Mouse (Mus musculus) layer of hippocampus, adult 2 months (tissue): ENCODE data around the gene Mrgpre. TPM values are rescaled to one million over a fixed set of nuclear protein-coding genes. Genes with fewer than 3 reads are reported as not detected.

ENCODE experiments used
- DNase-seq, 2 experiments: peaks; one replicate each; pipeline ENCODE4 v3.0.0; 2022; ENCODE audit warnings: low spot score in 2 of 2
- H3K27ac ChIP-seq: fragments of 200-600 bp; 2 replicates; pipeline ENCODE4 v1.8.1; 2022
- H3K4me3 ChIP-seq: fragments of 200-600 bp; 2 replicates; pipeline ENCODE4 v1.8.1; 2022; ENCODE audit warnings: mild to moderate bottlenecking
- CTCF ChIP-seq: fragments of 200-600 bp; conservative IDR thresholded peaks from 2 replicates; pipeline ENCODE4 v1.8.1; 2022; ENCODE audit warnings: antibody characterized with exemption, mild to moderate bottlenecking, moderate library complexity
- total RNA-seq, 2 experiments: library from RNA; stranded (reverse); gene quantifications; 2 replicates each; pipeline ENCODE4 v1.2.3; 2021

Mrgpre gene
- total RNA-seq, 2 experiments from 2014 or later, result 5.9 to 6.5 TPM

- no peak overlapping the region for H3K4me3 ChIP-seq
- no peak for TF ChIP-seq CTCF
- no peak overlapping the region for H3K27ac ChIP-seq
- no peak for DNase-seq
Measured at GRCm38 (mm10) chr7:143764876-143765530, 19.3 kb downstream of the Mrgpre start.

GRCm38 (mm10) chr7:143763794-143764193, 20.5 kb downstream of the Mrgpre start:
- TF ChIP-seq CTCF, result peak; percentile 91
- no peak overlapping the region for H3K27ac ChIP-seq
- no peak overlapping the region for H3K4me3 ChIP-seq
- DNase-seq, result no peak

- Histone ChIP-seq H3K27ac (no peak overlapping the region), H3K4me3 (no peak overlapping the region)
- no peak for TF ChIP-seq CTCF
- DNase-seq, result no peak
Measured at GRCm38 (mm10) chr7:143758956-143759355, 25.3 kb downstream of the Mrgpre start.

GRCm38 (mm10) chr7:143757696-143758095, 26.6 kb downstream of the Mrgpre start:
- H3K4me3 ChIP-seq, result no peak overlapping the region
- DNase-seq, result no peak
- H3K27ac ChIP-seq, result no peak overlapping the region
- no peak for TF ChIP-seq CTCF

- H3K27ac ChIP-seq, result no peak overlapping the region
- peak overlapping the region; percentile 50 for H3K4me3 ChIP-seq
- DNase-seq, result peak; percentile 51 to 62
- TF ChIP-seq CTCF, result peak; percentile 21; the same call in 1 of the 2 replicates
Measured at GRCm38 (mm10) chr7:143757027-143757390, 27.3 kb downstream of the Mrgpre start.

- H3K27ac ChIP-seq, result no peak within 1 kb of the TSS
- peak within 1 kb of the TSS; percentile 50 for H3K4me3 ChIP-seq
- no peak for DNase-seq
- TF ChIP-seq CTCF, result no peak
Measured at GRCm38 (mm10) chr7:143756125-143757026, 27.9 kb downstream of the Mrgpre start, which contains the start of gene Osbpl5. Osbpl5 (minus strand) TSS chr7:143756985.

- no peak for DNase-seq
- no peak for TF ChIP-seq CTCF
- no peak overlapping the region for H3K4me3 ChIP-seq
- H3K27ac ChIP-seq, result no peak overlapping the region
Measured at GRCm38 (mm10) chr7:143755357-143756124, 28.8 kb downstream of the Mrgpre start.

- DNase-seq, result peak; percentile 40 to 69
- no peak overlapping the region for H3K4me3 ChIP-seq
- TF ChIP-seq CTCF, result peak; percentile 92
Measured at GRCm38 (mm10) chr7:143753990-143754715, 30.1 kb downstream of the Mrgpre start.

GRCm38 (mm10) chr7:143752606-143753005, 31.7 kb downstream of the Mrgpre start:
- Histone ChIP-seq H3K27ac (no peak overlapping the region), H3K4me3 (no peak overlapping the region)
- TF ChIP-seq CTCF, result no peak
- DNase-seq, result no peak

More at GRCm38 (mm10) chr7:143753990-143754715, 30.1 kb downstream of the Mrgpre start:
- no peak overlapping the region for H3K27ac ChIP-seq

GRCm38 (mm10) chr7:143752056-143752455, 32.2 kb downstream of the Mrgpre start:
- Histone ChIP-seq H3K27ac (no peak overlapping the region), H3K4me3 (no peak overlapping the region)
- no peak for DNase-seq
- no peak for TF ChIP-seq CTCF

- DNase-seq, result no peak
- Histone ChIP-seq H3K27ac (no peak overlapping the region), H3K4me3 (no peak overlapping the region)
- TF ChIP-seq CTCF, result no peak
Measured at GRCm38 (mm10) chr7:143751380-143751779, 32.9 kb downstream of the Mrgpre start.

GRCm38 (mm10) chr7:143749045-143749444, 35.3 kb downstream of the Mrgpre start:
- DNase-seq, result no peak
- H3K4me3 ChIP-seq, result no peak overlapping the region
- TF ChIP-seq CTCF, result no peak
- no peak overlapping the region for H3K27ac ChIP-seq
